Mouse (Mus musculus): ENCODE results near the gene Acer3.

The Acer3 gene

DNA sequence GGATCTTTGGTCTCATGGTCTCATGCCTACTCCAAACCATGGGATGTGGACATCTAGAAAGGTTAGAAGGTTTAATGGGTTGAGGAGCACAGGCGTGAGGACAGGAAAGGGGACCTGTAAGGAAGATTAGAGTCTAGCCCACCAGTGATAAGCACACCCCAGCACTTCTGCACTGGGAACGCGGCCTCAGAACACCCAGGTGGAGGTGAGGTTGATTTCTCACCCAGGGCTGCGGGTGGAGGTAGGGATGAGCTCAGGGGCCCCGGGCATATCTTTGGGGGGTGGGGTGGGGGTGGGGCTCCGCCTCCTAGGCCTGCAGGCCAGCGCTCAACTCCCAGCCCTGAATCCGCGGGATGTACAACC, 143.5 kb downstream of the Acer3 start:
- DNase-seq, result no peak

DNA sequence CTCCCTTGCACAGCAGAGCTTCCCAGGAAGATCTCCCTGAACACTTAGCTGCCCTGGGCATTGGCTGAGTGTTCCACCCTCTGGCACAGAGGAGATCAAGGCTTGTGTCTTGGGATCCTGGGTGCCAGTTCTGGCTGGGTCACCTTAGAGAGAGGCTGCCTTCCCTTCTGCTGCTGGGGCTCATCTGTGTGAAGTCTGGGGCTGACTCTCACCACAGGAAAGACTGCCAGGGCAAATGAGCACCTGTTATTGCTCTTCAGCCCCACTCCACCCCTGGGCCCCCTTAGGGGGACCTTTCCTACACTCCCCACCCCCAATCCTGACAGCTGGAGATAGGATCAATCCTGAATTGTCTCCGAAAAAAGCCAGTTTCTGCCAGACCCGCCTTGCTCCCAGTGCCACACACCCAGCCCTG, 143.9 kb downstream of the Acer3 start:
- DNase-seq, result no peak

DNA sequence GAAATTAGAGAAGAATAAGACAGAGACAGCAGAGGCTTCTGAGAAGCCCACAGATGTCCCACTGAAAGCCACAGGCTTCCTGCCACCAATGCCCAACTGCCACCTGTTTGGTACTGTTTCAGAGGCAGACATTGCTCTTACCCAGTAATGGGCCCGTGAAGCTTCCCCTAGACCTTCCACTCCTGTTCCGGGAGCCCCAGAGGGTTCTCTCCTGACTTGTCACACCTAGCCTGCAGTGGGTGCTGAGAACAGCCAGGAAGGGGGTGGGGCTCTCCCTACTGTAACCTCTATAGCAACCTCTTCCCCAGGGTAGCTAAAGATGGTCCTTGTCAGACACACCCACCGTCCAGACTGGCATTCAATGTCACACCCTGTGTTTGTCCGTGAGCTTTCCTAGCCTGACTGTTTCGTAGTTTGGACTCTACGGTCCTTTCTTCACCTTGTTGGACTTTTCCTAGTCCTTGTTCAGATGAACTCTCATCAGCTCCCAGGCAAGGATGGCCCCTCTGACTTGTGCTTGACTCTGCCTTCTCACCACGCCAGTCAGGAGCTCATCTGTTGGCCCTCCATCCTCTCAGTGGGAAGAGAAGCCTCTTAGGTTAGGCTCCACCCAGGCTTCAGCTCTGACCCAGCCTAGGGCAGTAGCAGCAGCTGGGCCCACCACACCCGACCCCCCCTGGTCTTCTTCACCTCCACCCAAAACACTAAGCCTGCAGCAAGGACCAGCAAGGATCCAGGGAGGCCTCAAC, 144.5 kb downstream of the Acer3 start:
- no peak for DNase-seq

DNA sequence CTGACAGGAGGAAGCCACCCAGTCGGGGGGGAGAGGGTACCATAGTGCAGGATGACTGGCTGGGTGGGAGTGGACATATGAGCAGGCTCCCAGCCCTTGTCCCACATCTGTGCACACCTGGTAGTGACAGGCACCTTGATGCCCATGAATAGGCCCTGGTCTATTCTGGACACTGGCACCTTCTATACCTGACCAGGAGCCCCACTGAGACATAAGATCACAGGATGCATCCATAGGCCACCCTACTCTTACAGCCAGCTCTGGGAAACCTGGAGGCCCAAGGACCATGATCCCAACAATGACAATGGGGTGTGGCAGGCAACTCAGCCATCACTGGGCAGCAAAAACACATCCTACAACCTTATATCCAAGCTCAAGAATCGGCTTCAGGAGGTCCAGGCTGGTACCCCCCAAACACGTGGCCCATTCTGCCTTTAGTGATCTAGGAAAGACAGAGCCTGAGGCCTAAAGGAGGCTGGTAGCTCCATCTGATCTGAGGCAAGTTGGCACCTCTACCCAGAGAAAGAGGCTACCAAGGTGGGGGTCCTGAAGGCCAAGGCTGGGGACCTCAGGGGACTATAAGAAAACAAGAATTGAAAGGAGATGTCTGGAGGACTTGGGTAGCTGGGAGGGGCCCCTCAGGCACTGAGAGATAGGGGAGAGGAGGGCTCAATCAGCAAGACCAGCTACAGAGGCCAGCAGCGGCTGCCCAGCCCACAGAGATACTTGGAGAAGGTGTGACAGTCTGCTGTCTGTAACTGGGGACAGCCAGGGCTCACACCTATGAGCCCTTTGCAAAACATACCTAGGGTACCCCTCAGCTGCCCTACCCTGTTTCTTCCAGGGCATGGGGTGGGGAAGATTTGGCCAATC, 145.9 kb downstream of the Acer3 start:
- no peak for DNase-seq

DNA sequence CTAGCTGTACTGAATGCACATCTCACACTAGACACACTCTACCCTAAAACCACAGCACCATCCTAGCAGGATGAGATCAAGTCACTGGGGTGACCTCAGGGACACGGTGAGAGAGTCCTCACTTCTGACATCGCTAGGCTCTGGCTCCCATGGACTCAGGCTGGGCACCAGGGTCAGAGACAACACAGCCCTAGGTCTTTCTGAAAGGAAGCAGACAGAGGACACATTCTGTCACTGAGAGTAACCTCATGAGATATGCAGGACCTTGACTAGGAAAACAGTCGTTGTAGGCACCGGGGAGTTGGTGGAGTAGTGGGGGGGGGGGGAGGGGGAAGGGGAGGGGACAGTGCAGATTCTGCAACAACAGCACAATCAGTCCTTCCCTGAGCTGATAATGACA, 147.6 kb downstream of the Acer3 start:
- no peak for DNase-seq

DNA sequence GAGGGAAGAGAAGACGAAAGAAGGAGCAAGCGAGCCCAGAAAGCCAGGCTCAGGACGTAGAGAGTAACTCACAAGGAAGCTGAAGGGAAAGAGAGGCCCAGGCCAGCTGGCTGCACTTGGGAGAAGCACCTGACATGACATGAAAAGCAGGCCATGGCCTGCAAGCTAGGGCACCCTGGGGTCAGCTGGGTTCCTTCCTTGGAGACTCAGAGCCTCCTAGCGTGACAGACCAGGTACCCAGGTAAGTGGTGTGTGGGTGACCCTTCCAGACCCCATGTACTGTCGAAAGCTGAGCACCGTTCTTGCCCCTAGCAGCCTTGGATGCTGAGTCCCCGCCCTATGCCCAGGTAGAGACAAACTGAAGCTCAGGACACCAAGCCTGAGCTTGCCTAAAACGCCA, 148.3 kb downstream of the Acer3 start:
- DNase-seq, result no peak

DNA sequence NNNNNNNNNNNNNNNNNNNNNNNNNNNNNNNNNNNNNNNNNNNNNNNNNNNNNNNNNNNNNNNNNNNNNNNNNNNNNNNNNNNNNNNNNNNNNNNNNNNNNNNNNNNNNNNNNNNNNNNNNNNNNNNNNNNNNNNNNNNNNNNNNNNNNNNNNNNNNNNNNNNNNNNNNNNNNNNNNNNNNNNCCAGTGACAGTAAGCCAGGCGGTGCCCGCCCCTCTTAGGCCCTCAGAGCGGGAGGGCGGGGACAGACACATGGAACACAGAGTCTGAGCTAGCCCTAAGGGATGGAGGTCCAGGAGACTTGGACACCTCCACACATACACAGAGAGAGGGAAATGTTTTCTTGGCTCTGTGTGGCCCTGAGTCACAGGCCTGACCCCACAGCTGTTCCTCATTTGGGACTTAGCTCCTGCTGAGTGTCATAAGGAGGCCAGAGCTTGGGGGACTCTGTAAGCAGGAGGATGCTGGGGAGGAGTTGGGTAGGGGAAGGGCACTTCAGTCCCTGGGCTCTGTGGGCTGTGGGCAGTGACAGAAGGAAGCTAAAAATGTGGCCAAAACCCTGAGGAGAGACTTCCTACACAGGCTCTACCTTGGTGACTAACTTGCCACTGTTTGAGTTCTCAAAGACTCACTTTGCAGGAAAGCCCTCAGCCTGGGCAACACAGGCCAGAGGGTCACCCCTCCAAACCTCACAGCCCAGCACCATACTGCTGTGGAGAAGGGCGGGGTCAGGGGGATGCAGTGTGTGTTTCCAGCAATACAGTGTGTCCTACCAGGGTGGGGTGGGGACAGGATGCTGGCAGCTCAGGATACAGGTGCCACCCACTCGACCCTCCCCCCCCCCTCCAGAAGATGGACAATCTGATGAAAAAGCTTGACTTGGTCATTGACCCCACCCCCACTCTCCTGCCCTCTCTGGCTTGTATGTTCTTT, 149.6 kb downstream of the Acer3 start:
- no peak for DNase-seq

DNA sequence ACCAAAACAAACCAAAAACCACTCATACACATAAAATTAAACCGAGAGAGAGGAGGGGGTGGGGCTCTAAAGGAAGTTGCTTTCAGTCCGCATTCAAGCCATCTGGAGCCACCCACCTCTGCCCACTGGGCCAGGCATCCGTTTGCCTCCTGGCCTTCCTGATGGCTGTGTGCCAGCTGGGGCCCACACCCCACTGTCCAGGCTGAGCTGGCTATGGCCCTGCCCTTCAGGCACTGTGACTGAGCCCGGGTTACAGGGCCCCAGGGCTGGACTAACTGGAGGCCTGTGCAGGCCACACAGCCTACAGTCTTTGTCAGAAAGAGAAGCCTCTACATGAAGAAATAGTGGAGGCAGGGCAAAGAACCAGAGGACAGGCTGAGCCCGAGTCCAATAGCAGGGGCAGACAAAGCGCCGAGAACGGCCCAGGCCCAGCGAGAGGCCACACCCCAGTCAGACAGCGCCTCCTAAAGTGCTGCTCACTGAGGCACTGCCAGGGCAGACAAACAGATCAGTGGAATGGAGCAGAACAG, 155.9 kb downstream of the Acer3 start:
- DNase-seq, result no peak

DNA sequence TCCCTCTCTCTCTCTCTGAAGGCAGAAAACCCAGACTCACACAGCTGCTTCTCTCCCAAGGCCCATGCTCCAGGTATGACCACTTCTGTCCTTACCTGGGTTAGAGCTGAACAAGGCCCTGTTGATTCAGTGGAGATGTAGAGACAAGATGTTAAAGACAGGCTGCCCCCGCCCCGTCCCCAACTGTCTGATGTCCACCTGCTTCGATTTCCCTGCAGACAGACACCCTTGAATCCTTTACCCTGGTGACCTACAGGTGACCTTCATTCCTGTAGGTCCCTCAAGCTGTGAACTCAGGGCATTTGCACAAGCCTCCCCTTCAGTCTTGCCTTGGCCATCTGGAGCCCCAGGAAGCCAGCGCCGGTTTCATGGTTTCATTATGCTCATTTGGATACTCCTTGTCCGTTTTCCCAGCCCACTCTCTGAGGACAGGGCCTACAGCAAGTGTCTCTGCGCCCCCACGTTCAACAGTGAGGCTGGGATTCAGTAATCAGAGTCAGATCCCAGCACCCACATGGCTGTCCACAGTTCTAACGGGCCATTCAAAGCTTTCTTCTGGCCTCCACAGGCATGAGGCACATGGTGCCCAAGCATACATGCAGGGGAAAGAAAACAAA, 156.5 kb downstream of the Acer3 start:
- DNase-seq, result no peak

DNA sequence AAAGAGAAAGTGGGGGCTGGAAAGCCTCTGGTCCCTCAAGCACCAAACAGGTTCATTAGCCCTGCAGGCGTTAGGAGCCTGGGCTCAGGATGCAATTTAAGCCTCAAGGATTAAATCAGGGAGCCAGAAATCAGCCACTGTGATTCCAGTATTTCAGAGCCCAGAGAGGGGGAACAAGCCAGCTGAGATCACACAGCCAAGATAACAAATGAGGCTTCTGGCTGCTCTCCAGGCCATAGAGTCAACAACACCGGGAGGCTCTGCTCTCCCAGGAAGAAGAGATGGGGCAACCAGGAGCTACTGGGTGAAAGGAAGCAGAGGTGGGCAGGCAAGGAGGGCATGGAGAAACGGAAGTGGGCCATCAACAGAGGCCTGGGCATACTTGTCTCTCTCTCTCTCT, 157.3 kb downstream of the Acer3 start:
- DNase-seq, result peak; percentile 2

DNA sequence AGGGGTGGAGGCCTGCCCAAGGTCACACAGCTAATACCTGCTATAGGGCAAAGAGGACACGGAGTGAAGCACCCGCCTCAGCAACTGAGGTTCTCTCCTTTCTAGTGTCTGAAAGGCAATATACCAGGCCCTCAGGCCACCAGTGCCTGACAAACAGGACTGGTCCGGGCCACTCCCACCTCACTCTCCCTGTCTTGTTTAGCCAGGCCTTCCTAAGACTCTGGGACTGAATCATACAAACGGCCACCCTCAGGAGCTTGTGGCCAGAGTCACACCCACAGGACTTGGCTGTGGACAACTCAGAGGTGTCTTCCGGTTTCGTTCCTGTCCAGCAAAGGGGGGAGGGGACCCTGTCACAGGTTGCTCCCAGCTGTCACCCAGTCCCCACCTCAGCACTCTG, 158.8 kb downstream of the Acer3 start:
- DNase-seq, result peak; percentile 2

DNA sequence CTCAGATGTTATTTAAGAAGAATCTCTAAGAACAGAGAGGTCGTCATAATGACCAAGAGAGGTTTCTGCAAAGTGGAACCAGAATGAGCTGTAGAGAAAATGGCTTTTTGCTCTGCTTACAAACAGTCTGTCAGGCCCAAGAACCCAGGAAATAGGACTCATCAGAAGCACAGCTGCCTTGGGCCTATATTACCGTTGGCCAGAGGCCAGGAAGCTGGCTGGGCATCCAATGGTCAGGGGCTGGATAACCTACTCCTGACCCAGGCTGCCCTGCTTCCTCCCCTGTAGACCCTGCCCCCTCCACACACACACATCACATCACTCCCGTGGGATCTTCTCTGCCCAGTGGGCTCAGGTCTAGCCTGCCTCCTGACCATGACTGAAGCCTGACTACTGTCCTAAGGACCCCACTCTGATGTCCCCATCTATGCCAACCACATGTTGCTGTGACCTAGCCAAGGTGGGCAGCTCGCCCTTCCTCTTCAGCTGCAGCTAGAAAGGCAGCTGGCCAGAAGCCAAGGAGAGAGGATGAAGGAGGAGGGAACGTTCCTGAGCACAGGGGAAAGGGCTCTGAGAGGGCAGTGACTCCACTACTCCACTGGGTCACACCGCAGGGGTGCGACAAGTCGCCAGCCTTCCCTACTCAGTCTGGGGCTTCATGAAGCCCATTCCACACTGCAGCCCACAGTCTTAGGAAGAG, 160.8 kb downstream of the Acer3 start:
- DNase-seq, result no peak

DNA sequence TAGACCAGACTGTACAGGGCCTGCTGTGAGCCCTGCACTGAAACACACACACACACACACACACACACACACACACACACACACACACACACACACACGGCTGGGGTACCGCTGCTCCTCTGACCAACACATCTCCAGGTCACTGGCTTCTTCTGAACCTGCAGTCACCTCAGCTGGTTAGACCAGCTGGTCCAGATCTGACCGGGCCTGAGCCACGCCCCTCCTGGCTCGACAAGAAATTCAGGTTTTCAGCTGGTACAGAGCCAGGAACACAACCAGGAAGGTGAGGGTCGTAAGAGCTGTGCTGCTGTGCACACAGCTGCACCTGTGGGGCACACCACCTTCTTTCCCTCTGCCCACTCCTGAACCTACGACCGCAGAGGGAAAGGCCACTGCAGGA, 162.5 kb downstream of the Acer3 start:
- DNase-seq, result no peak

DNA sequence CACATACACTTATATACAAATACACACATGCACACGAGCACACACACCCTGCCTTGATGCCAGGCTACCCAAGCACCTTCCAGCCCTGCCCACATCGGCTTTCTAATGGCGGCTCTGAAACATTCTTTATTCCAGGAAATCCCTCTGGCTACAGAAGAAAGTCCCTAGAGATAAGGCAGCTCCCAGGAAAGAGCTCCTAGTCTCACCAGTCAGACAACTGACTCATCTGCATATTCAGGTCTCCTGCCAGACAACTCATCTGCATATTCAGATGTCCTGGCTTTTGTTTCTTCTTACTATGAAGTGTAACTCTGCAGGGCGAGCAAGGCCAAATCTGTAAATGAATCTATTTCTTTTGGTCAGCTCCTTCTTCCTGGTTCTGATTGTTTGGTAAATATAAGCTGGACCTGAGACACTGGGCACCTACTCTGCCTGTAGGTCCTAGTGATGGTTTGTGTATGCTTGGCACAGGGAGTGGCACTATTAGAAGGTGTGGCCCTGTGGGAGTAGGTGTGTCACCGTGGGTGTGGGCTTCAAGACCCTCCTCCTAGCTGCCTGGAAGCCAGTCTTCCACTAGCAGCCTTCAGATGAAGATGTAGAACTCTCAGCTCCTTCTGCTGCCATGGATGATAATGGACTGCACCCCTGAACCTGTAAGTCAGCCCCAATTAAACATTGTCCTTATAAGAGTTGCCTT, 163.2 kb downstream of the Acer3 start:
- no peak for DNase-seq
